Mouse (Mus musculus) hindbrain, embryonic 16.5 days (tissue): ENCODE measurements around the gene Ifnz. TPM values are rescaled to one million over a fixed set of nuclear protein-coding genes. Genes with fewer than 3 reads are reported as not detected.
"Not testable (repeated sequence)": the region's sequence is repeated elsewhere in the genome, so short reads cannot be mapped to it uniquely, and the experiment has no call there.

Experiments
- ATAC-seq: fragments of 200-750 bp; cut with Nextera tagmentation; 2 replicates; pipeline ENCODE4 v1.8.0; 2017; ENCODE audit warnings: moderate TSS enrichment, moderate library complexity
- H3K27ac ChIP-seq: fragments of 300-500 bp; sonication (generic); 2 replicates; pipeline ENCODE4 v1.5.1; 2014; ENCODE audit warnings: low read depth, mild to moderate bottlenecking, control low read depth, low read length, moderate library complexity
- H3K27me3 ChIP-seq: fragments of 300-500 bp; sonication (generic); replicated peaks from 2 replicates; pipeline ENCODE4 v1.6.1; 2014; ENCODE audit warnings: low read length; ENCODE audit not compliant: control insufficient read depth, insufficient read depth
- H3K36me3 ChIP-seq: fragments of 300-500 bp; sonication (generic); 2 replicates; pipeline ENCODE4 v1.6.1; 2014; ENCODE audit warnings: mild to moderate bottlenecking, low read length, moderate library complexity, mixed read lengths; ENCODE audit not compliant: control insufficient read depth, insufficient read depth
- H3K4me1 ChIP-seq: fragments of 300-500 bp; sonication (generic); 2 replicates; pipeline ENCODE4 v1.6.1; 2014; ENCODE audit warnings: low read depth, low read length; ENCODE audit not compliant: control insufficient read depth, insufficient read depth
- H3K4me2 ChIP-seq: fragments of 300-500 bp; sonication (generic); 2 replicates; pipeline ENCODE4 v1.6.1; 2014; ENCODE audit warnings: mild to moderate bottlenecking, low read length, control low read depth, moderate library complexity
- H3K4me3 ChIP-seq: fragments of 300-500 bp; sonication (generic); 2 replicates; pipeline ENCODE4 v1.5.1; 2014; ENCODE audit warnings: mild to moderate bottlenecking, low read length, control low read depth, moderate library complexity
- H3K9ac ChIP-seq: fragments of 300-500 bp; sonication (generic); 2 replicates; pipeline ENCODE4 v1.6.1; 2014; ENCODE audit warnings: low read depth, mild to moderate bottlenecking, control low read depth, low read length, moderate library complexity
- H3K9me3 ChIP-seq: fragments of 300-500 bp; sonication (generic); 2 replicates; pipeline ENCODE4 v1.6.1; 2014; ENCODE audit warnings: mild to moderate bottlenecking, low read length, moderate library complexity; ENCODE audit not compliant: control insufficient read depth
- WGBS: fragments of 180-500 bp; shearing (Covaris S2); extraction: QIAGEN DNeasy Blood & Tissue Kit; methylation state at CpG from one replicate; pipeline ENCODE4 v1.1.7; 2014; 5-methylcytosine and 5-hydroxymethylcytosine counted together
- polyA plus RNA-seq: library from polyadenylated mRNA; unstranded; fragments of >200 nt; fragmentation: Nextera tagmentation; extraction: Ambion mirVana; gene quantifications from 2 replicates; pipeline ENCODE4 v1.2.1, GENCODE M21; 2015

Ifnz gene
- polyA plus RNA-seq, 1 experiment from 2014 or later: not detected

DNA sequence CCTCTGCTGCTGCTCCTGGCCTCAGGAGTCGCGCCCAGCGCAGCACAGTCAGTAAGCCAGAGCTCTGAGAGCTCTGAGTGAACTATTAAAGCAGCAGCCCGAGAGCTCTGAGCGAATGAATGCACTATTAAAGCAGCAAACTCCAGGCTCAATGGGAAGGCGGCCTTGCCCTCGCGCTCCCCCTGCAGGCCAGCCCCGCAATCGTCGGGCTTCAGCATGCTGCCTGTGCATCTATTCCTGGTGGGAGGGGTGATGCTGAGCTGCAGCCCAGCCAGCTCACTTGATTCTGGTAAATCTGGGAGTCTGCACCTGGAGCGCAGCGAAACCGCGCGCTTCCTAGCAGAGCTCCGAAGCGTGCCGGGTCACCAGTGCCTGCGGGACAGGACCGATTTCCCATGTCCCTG is 24.3 kb upstream of the Ifnz start:
- H3K9ac ChIP-seq: peak overlapping the region; percentile 58
- ATAC-seq: peak; percentile 100
- WGBS: 0% methylated on average over 18 of the region's 21 CpGs
- not testable (repeated sequence) for H3K27me3 ChIP-seq, H3K36me3 ChIP-seq, H3K9me3 ChIP-seq, H3K4me1 ChIP-seq
- peak overlapping the region; percentile 79 for H3K27ac ChIP-seq
- peak overlapping the region; percentile 84 for H3K4me2 ChIP-seq
- H3K4me3 ChIP-seq: peak overlapping the region; percentile 47

DNA sequence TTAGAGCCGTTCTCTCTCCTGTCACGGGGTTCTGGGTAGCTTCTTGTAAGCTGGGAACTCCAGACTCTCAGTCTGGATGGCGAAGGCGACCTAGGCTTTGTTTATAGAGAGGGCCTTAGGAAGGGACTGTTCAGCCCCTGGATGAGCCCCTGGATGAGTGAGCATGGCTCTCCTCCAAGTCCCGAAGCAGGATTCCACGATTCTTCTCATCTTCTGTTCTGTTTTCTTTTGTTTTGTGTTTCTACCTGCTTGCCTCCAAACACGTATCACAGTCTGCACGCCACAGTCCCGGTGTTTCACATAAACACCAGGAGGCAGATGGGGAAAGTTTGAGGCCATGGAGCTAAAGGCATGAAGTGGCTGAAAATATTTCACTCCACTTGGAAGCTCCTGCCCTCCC is 23.2 kb upstream of the Ifnz start:
- H3K27me3 ChIP-seq, H3K4me3 ChIP-seq, H3K4me1 ChIP-seq, H3K27ac ChIP-seq, H3K9ac ChIP-seq, H3K9me3 ChIP-seq, ATAC-seq, H3K4me2 ChIP-seq, H3K36me3 ChIP-seq: not testable (repeated sequence)
- WGBS: 91% methylated on average over 9 of the region's 9 CpGs

DNA sequence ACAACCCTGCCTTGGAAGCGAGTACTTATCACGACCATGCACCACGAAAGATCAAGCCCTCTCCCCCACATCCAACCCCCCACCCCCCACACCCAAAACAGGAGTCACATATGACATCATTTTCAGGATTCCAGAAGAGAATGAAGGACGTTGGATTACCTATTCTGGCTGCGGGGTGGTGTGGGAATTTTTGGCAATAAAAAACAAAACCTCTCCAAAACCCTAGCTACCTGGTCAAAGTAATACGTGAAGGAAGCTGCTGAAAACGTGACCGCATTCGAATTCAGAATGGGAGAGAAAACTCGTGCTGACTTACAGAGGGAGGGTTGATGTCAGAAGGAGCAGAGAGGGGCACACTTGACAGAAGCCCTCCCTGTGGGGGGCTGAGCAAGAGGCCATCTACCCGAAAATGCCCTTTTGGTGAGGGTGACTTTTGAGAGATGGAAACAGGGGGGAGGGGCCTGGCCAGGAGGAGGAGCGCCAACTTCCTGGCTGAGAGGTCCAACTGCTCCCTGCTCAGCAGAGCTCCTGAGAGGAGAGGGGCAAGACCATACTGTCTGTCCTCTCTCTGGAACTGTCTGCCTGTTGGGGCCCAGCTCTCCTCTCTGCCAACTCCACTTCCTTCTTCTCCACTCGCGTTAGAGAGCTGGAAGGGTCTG is 22.2 kb upstream of the Ifnz start, which contains the start of gene Gm13283:
Gm13283 (plus strand) TSS at position 510 of the 659 bp plus-strand sequence.
- 30% methylated on average over 8 of the region's 14 CpGs for WGBS
- Histone ChIP-seq H3K4me2 (peak within 1 kb of the TSS; percentile 57), H3K4me3 (peak within 1 kb of the TSS; percentile 37)
- not testable (repeated sequence) for H3K27ac ChIP-seq, H3K36me3 ChIP-seq, H3K9me3 ChIP-seq, H3K4me1 ChIP-seq, H3K27me3 ChIP-seq, ATAC-seq, H3K9ac ChIP-seq

DNA sequence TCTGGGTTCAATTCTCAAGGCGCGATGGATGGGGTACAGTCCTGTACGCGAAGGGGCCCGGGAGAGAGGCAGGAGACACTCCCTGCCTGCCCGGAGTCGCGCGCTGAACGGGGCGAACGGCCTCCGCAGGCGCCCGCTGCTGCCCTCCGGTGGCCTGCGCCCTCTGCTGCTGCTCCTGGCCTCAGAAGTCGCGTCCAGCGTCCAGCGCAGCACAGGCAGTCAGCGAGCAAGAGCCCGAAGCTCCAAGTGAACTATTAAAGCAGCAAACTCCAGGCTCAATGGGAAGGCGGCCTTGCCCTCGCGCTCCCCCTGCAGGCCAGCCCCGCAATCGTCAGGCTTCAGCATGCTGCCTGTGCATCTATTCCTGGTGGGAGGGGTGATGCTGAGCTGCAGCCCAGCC is 21.5 kb upstream of the Ifnz start:
- not testable (repeated sequence) for H3K36me3 ChIP-seq, H3K9ac ChIP-seq, H3K4me1 ChIP-seq, H3K9me3 ChIP-seq, H3K27me3 ChIP-seq, H3K27ac ChIP-seq, ATAC-seq
- WGBS: 1% methylated on average over 15 of the region's 28 CpGs
- peak overlapping the region; percentile 37 for H3K4me3 ChIP-seq
- H3K4me2 ChIP-seq: peak overlapping the region; percentile 57

DNA sequence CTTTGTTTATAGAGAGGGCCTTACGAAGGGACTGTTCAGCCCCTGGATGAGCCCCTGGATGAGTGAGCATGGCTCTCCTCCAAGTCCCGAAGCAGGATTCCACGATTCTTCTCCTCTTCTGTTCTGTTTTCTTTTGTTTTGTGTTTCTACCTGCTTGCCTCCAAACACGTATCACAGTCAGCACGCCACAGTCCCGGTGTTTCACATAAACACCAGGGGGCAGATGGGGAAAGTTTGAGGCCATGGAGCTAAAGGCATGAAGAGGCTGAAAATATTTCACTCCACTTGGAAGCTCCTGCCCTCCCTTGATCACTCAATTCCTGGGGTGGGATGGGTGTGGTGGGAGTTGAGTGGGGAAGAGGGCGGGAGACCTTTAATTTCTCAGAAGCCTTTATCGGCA is 20.2 kb upstream of the Ifnz start:
- H3K36me3 ChIP-seq, ATAC-seq, H3K4me1 ChIP-seq, H3K9ac ChIP-seq, H3K9me3 ChIP-seq, H3K4me3 ChIP-seq, H3K27me3 ChIP-seq, H3K27ac ChIP-seq, H3K4me2 ChIP-seq: not testable (repeated sequence)
- WGBS: 85% methylated on average over 6 of the region's 8 CpGs

DNA sequence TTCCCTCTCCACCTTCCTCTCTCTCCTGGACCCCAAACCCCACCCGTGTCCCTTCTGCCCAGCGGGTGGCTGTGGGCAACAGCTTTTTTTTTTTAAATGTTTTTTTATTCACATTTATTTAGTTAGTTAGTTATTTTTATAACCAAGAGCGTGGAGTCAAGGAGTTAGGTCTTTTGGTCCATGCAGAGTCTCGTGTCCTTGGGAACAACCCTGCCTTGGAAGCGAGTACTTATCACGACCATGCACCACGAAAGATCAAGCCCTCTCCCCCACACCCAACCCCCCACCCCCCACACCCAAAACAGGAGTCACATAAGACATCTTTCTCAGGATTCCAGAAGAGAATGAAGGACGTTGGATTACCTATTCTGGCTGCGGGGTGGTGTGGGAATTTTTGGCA is 19.6 kb upstream of the Ifnz start:
- not testable (repeated sequence) for H3K27ac ChIP-seq, H3K9me3 ChIP-seq, H3K4me2 ChIP-seq, ATAC-seq, H3K9ac ChIP-seq, H3K4me1 ChIP-seq, H3K27me3 ChIP-seq, H3K36me3 ChIP-seq, H3K4me3 ChIP-seq
- WGBS: 59% methylated on average over 8 of the region's 9 CpGs

DNA sequence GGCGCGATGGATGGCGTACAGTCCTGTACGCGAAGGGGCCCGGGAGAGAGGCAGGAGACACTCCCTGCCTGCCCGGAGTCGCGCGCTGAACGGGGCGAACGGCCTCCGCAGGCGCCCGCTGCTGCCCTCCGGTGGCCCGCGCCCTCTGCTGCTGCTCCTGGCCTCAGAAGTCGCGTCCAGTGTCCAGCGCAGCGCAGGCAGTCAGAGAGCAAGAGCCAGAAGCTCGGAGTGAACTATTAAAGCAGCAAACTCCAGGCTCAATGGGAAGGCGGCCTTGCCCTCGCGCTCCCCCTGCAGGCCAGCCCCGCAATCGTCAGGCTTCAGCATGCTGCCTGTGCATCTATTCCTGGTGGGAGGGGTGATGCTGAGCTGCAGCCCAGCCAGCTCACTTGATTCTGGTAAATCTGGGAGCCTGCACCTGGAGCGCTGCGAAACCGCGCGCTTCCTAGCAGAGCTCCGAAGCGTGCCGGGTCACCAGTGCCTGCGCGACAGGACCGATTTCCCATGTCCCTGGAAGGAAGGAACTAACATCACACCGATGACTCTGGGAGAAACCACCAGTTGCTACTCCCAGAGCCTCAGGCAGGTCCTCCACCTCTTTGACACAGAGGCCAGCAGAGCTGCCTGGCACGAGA is 18.4 kb upstream of the Ifnz start:
- not testable (repeated sequence) for H3K27me3 ChIP-seq, H3K4me1 ChIP-seq, H3K27ac ChIP-seq, H3K9ac ChIP-seq, H3K36me3 ChIP-seq, H3K9me3 ChIP-seq, ATAC-seq
- Histone ChIP-seq H3K4me3 (peak overlapping the region; percentile 40), H3K4me2 (peak overlapping the region; percentile 60)
- 3% methylated on average over 18 of the region's 42 CpGs for WGBS

DNA sequence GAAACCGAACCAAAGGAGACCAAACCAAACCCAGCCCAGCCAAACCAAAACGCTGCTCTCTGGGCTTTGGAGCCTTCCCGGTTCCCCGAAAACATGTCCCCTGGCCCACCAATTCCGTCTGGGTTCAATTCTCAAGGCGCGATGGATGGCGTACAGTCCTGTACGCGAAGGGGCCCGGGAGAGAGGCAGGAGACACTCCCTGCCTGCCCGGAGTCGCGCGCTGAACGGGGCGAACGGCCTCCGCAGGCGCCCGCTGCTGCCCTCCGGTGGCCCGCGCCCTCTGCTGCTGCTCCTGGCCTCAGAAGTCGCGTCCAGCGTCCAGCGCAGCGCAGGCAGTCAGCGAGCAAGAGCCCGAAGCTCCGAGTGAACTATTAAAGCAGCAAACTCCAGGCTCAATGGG is 8.4 kb upstream of the Ifnz start, which contains the start of gene Gm13290:
Gm13290 (plus strand) TSS at position 301 of the 400 bp plus-strand sequence.
- not testable (repeated sequence) for H3K4me2 ChIP-seq, H3K36me3 ChIP-seq, H3K4me1 ChIP-seq, ATAC-seq, H3K9ac ChIP-seq, H3K4me3 ChIP-seq, H3K9me3 ChIP-seq, H3K27ac ChIP-seq, H3K27me3 ChIP-seq
- no CpG with 5 or more reads among the region's 32 CpGs for WGBS

DNA sequence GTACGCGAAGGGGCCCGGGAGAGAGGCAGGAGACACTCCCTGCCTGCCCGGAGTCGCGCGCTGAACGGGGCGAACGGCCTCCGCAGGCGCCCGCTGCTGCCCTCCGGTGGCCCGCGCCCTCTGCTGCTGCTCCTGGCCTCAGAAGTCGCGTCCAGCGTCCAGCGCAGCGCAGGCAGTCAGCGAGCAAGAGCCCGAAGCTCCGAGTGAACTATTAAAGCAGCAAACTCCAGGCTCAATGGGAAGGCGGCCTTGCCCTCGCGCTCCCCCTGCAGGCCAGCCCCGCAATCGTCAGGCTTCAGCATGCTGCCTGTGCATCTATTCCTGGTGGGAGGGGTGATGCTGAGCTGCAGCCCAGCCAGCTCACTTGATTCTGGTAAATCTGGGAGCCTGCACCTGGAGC is 5.3 kb upstream of the Ifnz start, which contains the start of gene Gm13289:
Gm13289 (plus strand) TSS at position 301 of the 400 bp plus-strand sequence.
- H3K9ac ChIP-seq, H3K4me1 ChIP-seq, H3K4me2 ChIP-seq, H3K27me3 ChIP-seq, ATAC-seq, H3K27ac ChIP-seq, H3K36me3 ChIP-seq, H3K4me3 ChIP-seq, H3K9me3 ChIP-seq: not testable (repeated sequence)
- no CpG with 5 or more reads among the region's 29 CpGs for WGBS
